Mouse (Mus musculus) kidney, adult 11 months (tissue): ENCODE measurements around the gene Fam214b.

Experiments
- DNase-seq: peaks from one replicate; pipeline ENCODE4 v3.0.0; 2022

The Fam214b gene

GRCm38 (mm10) chr4:43038567-43039495 lies 7.2 kb downstream of the Fam214b start:
- DNase-seq = peak; percentile 52

GRCm38 (mm10) chr4:43037860-43038566 lies 8.0 kb downstream of the Fam214b start:
- DNase-seq = no peak

GRCm38 (mm10) chr4:43036356-43036755 lies 9.7 kb downstream of the Fam214b start:
- no peak for DNase-seq

GRCm38 (mm10) chr4:43035851-43036250 lies 10.2 kb downstream of the Fam214b start:
- no peak for DNase-seq

- no peak for DNase-seq
Measured at GRCm38 (mm10) chr4:43033481-43033880, 12.5 kb downstream of the Fam214b start.

GRCm38 (mm10) chr4:43032501-43032900 lies 13.5 kb downstream of the Fam214b start:
- DNase-seq = no peak

GRCm38 (mm10) chr4:43031237-43031995 lies 14.6 kb downstream of the Fam214b start, which contains the start of gene Stoml2:
Gene Stoml2 (minus strand): TSS chr4:43031710.
- peak; percentile 95 for DNase-seq

- DNase-seq = no peak
Measured at GRCm38 (mm10) chr4:43030780-43031230, 15.2 kb downstream of the Fam214b start.

- no peak for DNase-seq
Measured at GRCm38 (mm10) chr4:43030352-43030751, 15.7 kb downstream of the Fam214b start.

- DNase-seq = no peak
Measured at GRCm38 (mm10) chr4:43029749-43030148, 16.3 kb downstream of the Fam214b start.

GRCm38 (mm10) chr4:43029121-43029520 lies 16.9 kb downstream of the Fam214b start:
- DNase-seq = no peak

GRCm38 (mm10) chr4:43025084-43025960 lies 20.7 kb downstream of the Fam214b start, which contains the start of gene Pigo:
Gene Pigo (minus strand): TSS chr4:43025819.
- peak; percentile 95 for DNase-seq

- DNase-seq = no peak
Measured at GRCm38 (mm10) chr4:43024673-43025072, 21.3 kb downstream of the Fam214b start.

- no peak for DNase-seq
Measured at GRCm38 (mm10) chr4:43021341-43021740, 24.7 kb downstream of the Fam214b start.

- DNase-seq = no peak
Measured at GRCm38 (mm10) chr4:43020876-43021275, 25.1 kb downstream of the Fam214b start.

GRCm38 (mm10) chr4:43019641-43020465 lies 26.2 kb downstream of the Fam214b start:
- no peak for DNase-seq

- peak; percentile 2 for DNase-seq
Measured at GRCm38 (mm10) chr4:43019176-43019575, 26.8 kb downstream of the Fam214b start.

GRCm38 (mm10) chr4:43018156-43018555 lies 27.9 kb downstream of the Fam214b start:
- DNase-seq = no peak

- no peak for DNase-seq
Measured at GRCm38 (mm10) chr4:43012091-43012490, 33.9 kb downstream of the Fam214b start.

GRCm38 (mm10) chr4:43010161-43011038 lies 35.6 kb downstream of the Fam214b start, which contains the start of gene Fancg:
Gene Fancg (minus strand): TSS chr4:43010506.
- peak; percentile 82 for DNase-seq
